Mouse (Mus musculus): ENCODE results near the gene Card11.

GRCm38 (mm10) chr5:140931523-140932229 is 68.7 kb downstream of the Card11 start:
- no peak for TF ChIP-seq ZC3H11A (IDR thresholded peaks at IDR 0.05; ENCODE audit: borderline replicate concordance, low read depth, low read length)
- no peak for TF ChIP-seq CHD2 (IDR thresholded peaks at IDR 0.05; ENCODE audit: low read depth, low read length)
- no peak for TF ChIP-seq MAFK (IDR thresholded peaks at IDR 0.05; ENCODE audit: insufficient read depth, low read depth, low read length)
